Mouse (Mus musculus) embryonic facial prominence, embryonic 11.5 days (tissue): ENCODE results near the gene Gm21731. TPM values are rescaled to one million over a fixed set of nuclear protein-coding genes. Genes with fewer than 3 reads are reported as not detected.
"Not testable (repeated sequence)": the region's sequence is repeated elsewhere in the genome, so short reads cannot be mapped to it uniquely, and the experiment has no call there.

Source experiments
- ATAC-seq: fragments of 200-750 bp; cut with Nextera tagmentation; replicated peaks from 2 replicates; pipeline ENCODE4 v1.8.0; 2017; ENCODE audit warnings: low read depth; ENCODE audit not compliant: insufficient number of reproducible peaks, low FRiP score, low TSS enrichment
- DNase-seq: peaks from one replicate; pipeline ENCODE4 v3.0.0-alpha.2; 2015; ENCODE audit warnings: low spot score
- H3K27ac ChIP-seq: fragments of 300-500 bp; sonication (generic); replicated peaks from 2 replicates; pipeline ENCODE4 v1.5.1; 2014; ENCODE audit warnings: mild to moderate bottlenecking, low read depth, low read length, control low read depth
- H3K27me3 ChIP-seq: fragments of 300-500 bp; sonication (generic); 2 replicates; pipeline ENCODE4 v1.6.1; 2014; ENCODE audit warnings: mild to moderate bottlenecking, low read length, moderate library complexity, mixed read lengths; ENCODE audit not compliant: control insufficient read depth, insufficient read depth
- H3K36me3 ChIP-seq: fragments of 300-500 bp; sonication (generic); replicated peaks from 2 replicates; pipeline ENCODE4 v1.6.1; 2014; ENCODE audit warnings: low read depth, mild to moderate bottlenecking, low read length, moderate library complexity, mixed read lengths; ENCODE audit not compliant: control insufficient read depth, insufficient read depth
- H3K4me1 ChIP-seq: fragments of 300-500 bp; sonication (generic); 2 replicates; pipeline ENCODE4 v1.6.1; 2014; ENCODE audit warnings: low read length, mixed read lengths; ENCODE audit not compliant: control insufficient read depth, insufficient read depth
- H3K4me2 ChIP-seq: fragments of 300-500 bp; sonication (generic); 2 replicates; pipeline ENCODE4 v1.6.1; 2014; ENCODE audit warnings: low read depth, mild to moderate bottlenecking, control low read depth, low read length, moderate library complexity
- H3K4me3 ChIP-seq: fragments of 300-500 bp; sonication (generic); 2 replicates; pipeline ENCODE4 v1.5.1; 2014; ENCODE audit warnings: low read depth, low read length, control low read depth
- H3K9ac ChIP-seq: fragments of 300-500 bp; sonication (generic); replicated peaks from 2 replicates; pipeline ENCODE4 v1.6.1; 2014; ENCODE audit warnings: mild to moderate bottlenecking, control low read depth, low read length
- H3K9me3 ChIP-seq: fragments of 300-500 bp; sonication (generic); replicated peaks from 2 replicates; pipeline ENCODE4 v1.6.1; 2016; ENCODE audit warnings: mild to moderate bottlenecking, low read length, inconsistent platforms, mixed read lengths; ENCODE audit not compliant: control insufficient read depth
- WGBS: fragments of 180-500 bp; shearing (Covaris S2); extraction: QIAGEN DNeasy Blood & Tissue Kit; methylation state at CpG from one replicate; pipeline ENCODE4 v1.1.7; 2014; 5-methylcytosine and 5-hydroxymethylcytosine counted together
- polyA plus RNA-seq: library from polyadenylated mRNA; unstranded; fragments of >200 nt; fragmentation: Nextera tagmentation; extraction: Ambion mirVana; gene quantifications from 2 replicates; pipeline ENCODE4 v1.2.1, GENCODE M21; 2014

The Gm21731 gene
- polyA plus RNA-seq, 1 experiment from 2014 or later = not detected

DNA sequence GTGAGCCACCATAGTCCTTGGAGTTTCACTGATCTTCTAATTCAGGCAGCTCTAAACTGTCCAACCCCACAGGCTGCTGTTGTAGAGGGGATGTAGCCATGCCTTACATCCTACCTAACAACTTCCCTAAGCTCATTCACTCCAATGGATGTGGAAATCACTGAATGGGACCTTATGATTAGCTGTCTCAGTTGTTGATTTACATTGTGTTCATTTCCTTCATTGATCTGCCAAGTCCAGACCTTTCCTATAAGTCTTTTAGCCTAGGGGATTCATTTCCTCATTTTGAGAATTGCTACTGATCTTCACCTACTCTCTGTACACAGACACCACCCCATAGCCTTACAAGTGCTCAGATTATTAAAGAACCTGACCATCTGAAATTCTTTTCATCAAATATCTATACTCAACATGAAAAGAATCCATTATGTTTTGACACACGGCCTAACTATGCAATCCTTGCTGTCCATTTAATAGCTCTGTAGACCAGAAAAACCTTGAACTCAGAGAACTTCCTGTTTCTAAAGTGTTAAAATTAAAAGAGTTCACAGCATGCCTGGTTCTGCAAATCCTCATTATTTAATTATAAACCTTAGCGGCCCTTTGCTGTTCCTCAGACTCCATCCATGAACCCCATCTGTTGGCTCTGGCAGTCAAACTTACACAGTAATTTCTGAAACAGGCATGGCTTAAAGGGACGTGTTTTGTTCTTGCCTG lies 12.5 kb downstream of the Gm21731 start:
- WGBS = 79% methylated on average over 2 of the region's 3 CpGs
- H3K27me3 ChIP-seq, ATAC-seq: not testable (repeated sequence)

GRCm38 (mm10) chr13:120258817-120259658 lies 20.1 kb downstream of the Gm21731 start:
- not testable (repeated sequence) for H3K27me3 ChIP-seq, H3K4me3 ChIP-seq, H3K4me1 ChIP-seq, H3K36me3 ChIP-seq, H3K9me3 ChIP-seq, H3K9ac ChIP-seq, ATAC-seq, H3K4me2 ChIP-seq, DNase-seq, H3K27ac ChIP-seq
- 84% methylated on average over 3 of the region's 3 CpGs for WGBS

More for the DNA sequence above, 12.5 kb downstream of the Gm21731 start:
- not testable (repeated sequence) for H3K36me3 ChIP-seq, DNase-seq, H3K4me2 ChIP-seq, H3K4me1 ChIP-seq, H3K4me3 ChIP-seq, H3K9me3 ChIP-seq, H3K9ac ChIP-seq, H3K27ac ChIP-seq

DNA sequence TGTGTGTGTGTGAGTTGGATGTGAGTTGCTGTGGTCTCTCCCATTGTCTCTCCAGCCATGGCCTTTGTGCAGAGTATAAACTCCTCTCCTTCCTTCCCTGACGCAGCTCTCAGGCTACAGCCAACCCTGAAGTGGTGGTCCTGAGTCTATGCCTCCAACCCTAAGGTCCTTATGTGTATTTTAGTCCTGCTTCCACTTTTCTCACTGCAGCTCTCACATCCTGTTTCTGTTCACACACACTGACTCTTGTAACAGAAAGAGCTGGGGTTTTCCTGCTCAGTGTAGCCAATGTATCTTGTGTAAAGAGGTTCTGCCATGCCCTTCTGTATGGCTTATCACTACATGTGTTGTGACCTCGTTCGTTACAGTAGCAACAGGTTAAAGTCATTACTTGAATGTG lies 20.8 kb downstream of the Gm21731 start:
- H3K4me1 ChIP-seq, H3K27ac ChIP-seq, H3K9ac ChIP-seq, H3K36me3 ChIP-seq, H3K4me2 ChIP-seq, H3K4me3 ChIP-seq, H3K9me3 ChIP-seq, ATAC-seq, DNase-seq, H3K27me3 ChIP-seq: not testable (repeated sequence)
- 73% methylated on average over 3 of the region's 3 CpGs for WGBS

DNA sequence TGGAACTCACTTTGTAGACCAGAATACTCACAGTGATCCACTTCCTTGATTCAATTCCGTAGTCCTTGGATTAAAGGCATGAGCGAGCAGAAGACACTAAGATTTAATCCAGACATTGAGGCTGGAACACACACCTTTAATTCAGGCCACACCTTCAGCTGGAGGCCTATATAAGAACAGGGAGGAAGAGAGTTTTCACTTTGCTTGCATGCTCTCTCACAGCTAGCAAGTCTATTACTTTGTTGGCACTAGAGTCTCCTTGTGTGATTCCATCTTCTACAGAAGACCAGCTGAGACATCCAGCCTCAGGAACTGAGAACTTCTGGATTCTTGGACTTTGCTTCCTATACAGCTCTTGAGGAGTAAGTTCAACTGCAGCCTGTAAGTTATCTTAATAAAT lies 24.0 kb downstream of the Gm21731 start, which contains the start of gene AF067061:
Gene AF067061, plus strand, starts transcription at position 245 of the 400 bp plus-strand sequence.
- not testable (repeated sequence) for H3K4me1 ChIP-seq, DNase-seq, H3K27ac ChIP-seq, H3K9me3 ChIP-seq, H3K27me3 ChIP-seq, H3K9ac ChIP-seq, H3K36me3 ChIP-seq, H3K4me3 ChIP-seq, H3K4me2 ChIP-seq, ATAC-seq
- 86% methylated on average over 2 of the region's 2 CpGs for WGBS

- not testable (repeated sequence) for H3K9me3 ChIP-seq, H3K4me2 ChIP-seq, H3K36me3 ChIP-seq, H3K4me1 ChIP-seq, DNase-seq, H3K4me3 ChIP-seq, H3K27me3 ChIP-seq, H3K9ac ChIP-seq, ATAC-seq, H3K27ac ChIP-seq
- 34% methylated on average over 2 of the region's 2 CpGs for WGBS
Measured at GRCm38 (mm10) chr13:120277837-120278236, 38.9 kb downstream of the Gm21731 start.

- Histone ChIP-seq H3K4me3 (no peak overlapping the region), H3K9ac (no peak overlapping the region), H3K4me2 (no peak overlapping the region), H3K4me1 (no peaks in the 10 kb centered on the region), H3K36me3 (no peaks in the 10 kb centered on the region), H3K27me3 (no peaks in the 10 kb centered on the region), H3K27ac (no peak overlapping the region), H3K9me3 (no peaks in the 10 kb centered on the region)
- no peak for ATAC-seq
- no peak for DNase-seq
- 90% methylated on average over 9 of the region's 9 CpGs for WGBS
Measured at GRCm38 (mm10) chr13:120278784-120279183, 39.9 kb downstream of the Gm21731 start.

Other genes starting within 250 kb of the Gm21731 start
- gene Gm36079, start 212.1 kb upstream of the Gm21731 start, polyA plus RNA-seq = not detected in 2 replicates
- gene Gm21188, start 186.9 kb upstream of the Gm21731 start, polyA plus RNA-seq = not detected in 2 replicates
- gene Gm20767, start 98.9 kb upstream of the Gm21731 start, polyA plus RNA-seq = not detected in 2 replicates
- gene Gm21818, start 66.7 kb upstream of the Gm21731 start, polyA plus RNA-seq = not detected in 2 replicates
- not detected in 2 replicates for gene Gm21762, start 23.2 kb upstream of the Gm21731 start, polyA plus RNA-seq
- not detected in 2 replicates for gene AF067061, start 24.0 kb downstream of the Gm21731 start, polyA plus RNA-seq
- 0.17 TPM in 1 of 2 replicates, not detected in the other for gene BC147527, start 61.3 kb downstream of the Gm21731 start, polyA plus RNA-seq
- gene Tcstv3, start 77.8 kb downstream of the Gm21731 start, polyA plus RNA-seq = not detected in 2 replicates